Mouse (Mus musculus) brain, embryonic 14.5 days (tissue): ENCODE measurements around the gene Synj1. TPM values are rescaled to one million over a fixed set of nuclear protein-coding genes. Genes with fewer than 3 reads are reported as not detected.

Experiments
- DNase-seq: peaks from one replicate; pipeline ENCODE4 v3.0.0-alpha.2; 2011; ENCODE audit warnings: low read depth
- CTCF ChIP-seq: fragments of 200-500 bp; IDR thresholded peaks from 2 replicates; pipeline ENCODE4 v1.5.1; 2012; ENCODE audit warnings: inconsistent platforms, mild to moderate bottlenecking, moderate library complexity, borderline replicate concordance; ENCODE audit not compliant: insufficient read depth, insufficient read length; ENCODE audit errors: extremely low read depth
- POLR2A ChIP-seq: fragments of 200-500 bp; IDR thresholded peaks from 2 replicates; pipeline ENCODE4 v1.6.1; 2012; ENCODE audit warnings: mild to moderate bottlenecking, inconsistent platforms, borderline replicate concordance; ENCODE audit not compliant: poor library complexity, insufficient read depth, insufficient read length, severe bottlenecking; ENCODE audit errors: extremely low read depth
- polyA plus RNA-seq: library from polyadenylated mRNA; depleted of rRNA; stranded (reverse); fragments of >200 nt; gene quantifications from 2 replicates; pipeline ENCODE4 v1.2.3, GENCODE M21; 2012

The Synj1 gene
- polyA plus RNA-seq, 1 experiment: 90.7 TPM

GRCm38 (mm10) chr16:90933534-90934176 is 77.5 kb downstream of the Synj1 start:
- TF ChIP-seq CTCF (no peak), POLR2A (no peak)
- no peak for DNase-seq

GRCm38 (mm10) chr16:90927446-90927845 is 83.7 kb downstream of the Synj1 start:
- no peak for TF ChIP-seq POLR2A
- TF ChIP-seq CTCF: no peak
- no peak for DNase-seq

GRCm38 (mm10) chr16:90925461-90925860 is 85.6 kb downstream of the Synj1 start:
- peak; percentile 90 for TF ChIP-seq CTCF
- no peak for TF ChIP-seq POLR2A

GRCm38 (mm10) chr16:90924606-90925370 is 86.3 kb downstream of the Synj1 start:
- DNase-seq: no peak
- TF ChIP-seq POLR2A (no peak), CTCF (no peak)

More at GRCm38 (mm10) chr16:90925461-90925860, 85.6 kb downstream of the Synj1 start:
- peak; percentile 77 for DNase-seq

- no peak for TF ChIP-seq POLR2A
- TF ChIP-seq CTCF: no peak
- peak; percentile 88 for DNase-seq
Observed at GRCm38 (mm10) chr16:90921471-90922159, 89.5 kb downstream of the Synj1 start.

GRCm38 (mm10) chr16:90917156-90917555 is 94.0 kb downstream of the Synj1 start:
- TF ChIP-seq CTCF (no peak), POLR2A (no peak)
- DNase-seq: no peak

- TF ChIP-seq CTCF: no peak
- no peak for TF ChIP-seq POLR2A
- DNase-seq: peak; percentile 26
Observed at GRCm38 (mm10) chr16:90916040-90916481, 95.0 kb downstream of the Synj1 start.

- TF ChIP-seq POLR2A: no peak
- no peak for TF ChIP-seq CTCF
- DNase-seq: peak; percentile 40
Observed at GRCm38 (mm10) chr16:90911766-90912165, 99.3 kb downstream of the Synj1 start.

GRCm38 (mm10) chr16:90910855-90911533 is 100.1 kb downstream of the Synj1 start:
- no peak for DNase-seq
- TF ChIP-seq CTCF: no peak
- no peak for TF ChIP-seq POLR2A

GRCm38 (mm10) chr16:90907250-90907649 is 103.9 kb downstream of the Synj1 start:
- no peak for DNase-seq

GRCm38 (mm10) chr16:90903300-90903699 is 107.8 kb downstream of the Synj1 start:
- TF ChIP-seq CTCF (no peak), POLR2A (no peak)
- DNase-seq: no peak

More at GRCm38 (mm10) chr16:90907250-90907649, 103.9 kb downstream of the Synj1 start:
- TF ChIP-seq CTCF (no peak), POLR2A (no peak)

- no peak for TF ChIP-seq POLR2A
- no peak for TF ChIP-seq CTCF
- no peak for DNase-seq
Observed at GRCm38 (mm10) chr16:90901364-90901763, 109.7 kb downstream of the Synj1 start.
